Mouse (Mus musculus) hematopoietic stem cell, adult 5-6 weeks (primary cell): ENCODE data around the gene Nsa2. TPM values are rescaled to one million over a fixed set of nuclear protein-coding genes. Genes with fewer than 3 reads are reported as not detected.
"Not testable (repeated sequence)": the region's sequence is repeated elsewhere in the genome, so short reads cannot be mapped to it uniquely, and the experiment has no call there.

Experiments
- ATAC-seq, 2 experiments: fragments of 125-278 bp in 1 of 2; replicated peaks in 1 of 2; 2 replicates each; pipeline ENCODE4 v1.8.0; 2016 to 2017; ENCODE audit warnings: inconsistent platforms in 2 of 2, mild to moderate bottlenecking in 2 of 2, moderate number of reproducible peaks in 2 of 2, low read depth in 1 of 2, moderate TSS enrichment in 1 of 2; ENCODE audit not compliant: low FRiP score in 2 of 2, poor library complexity in 2 of 2, severe bottlenecking in 2 of 2, insufficient read depth in 1 of 2, low TSS enrichment in 1 of 2
- total RNA-seq: library from RNA; stranded (forward); fragments of 172-1452, 232-1000 nt; gene quantifications from 2 replicates; pipeline ENCODE4 v1.2.3, GENCODE M21; 2017

Nsa2 gene
- 364 and 398 TPM in 2 replicates for total RNA-seq

DNA sequence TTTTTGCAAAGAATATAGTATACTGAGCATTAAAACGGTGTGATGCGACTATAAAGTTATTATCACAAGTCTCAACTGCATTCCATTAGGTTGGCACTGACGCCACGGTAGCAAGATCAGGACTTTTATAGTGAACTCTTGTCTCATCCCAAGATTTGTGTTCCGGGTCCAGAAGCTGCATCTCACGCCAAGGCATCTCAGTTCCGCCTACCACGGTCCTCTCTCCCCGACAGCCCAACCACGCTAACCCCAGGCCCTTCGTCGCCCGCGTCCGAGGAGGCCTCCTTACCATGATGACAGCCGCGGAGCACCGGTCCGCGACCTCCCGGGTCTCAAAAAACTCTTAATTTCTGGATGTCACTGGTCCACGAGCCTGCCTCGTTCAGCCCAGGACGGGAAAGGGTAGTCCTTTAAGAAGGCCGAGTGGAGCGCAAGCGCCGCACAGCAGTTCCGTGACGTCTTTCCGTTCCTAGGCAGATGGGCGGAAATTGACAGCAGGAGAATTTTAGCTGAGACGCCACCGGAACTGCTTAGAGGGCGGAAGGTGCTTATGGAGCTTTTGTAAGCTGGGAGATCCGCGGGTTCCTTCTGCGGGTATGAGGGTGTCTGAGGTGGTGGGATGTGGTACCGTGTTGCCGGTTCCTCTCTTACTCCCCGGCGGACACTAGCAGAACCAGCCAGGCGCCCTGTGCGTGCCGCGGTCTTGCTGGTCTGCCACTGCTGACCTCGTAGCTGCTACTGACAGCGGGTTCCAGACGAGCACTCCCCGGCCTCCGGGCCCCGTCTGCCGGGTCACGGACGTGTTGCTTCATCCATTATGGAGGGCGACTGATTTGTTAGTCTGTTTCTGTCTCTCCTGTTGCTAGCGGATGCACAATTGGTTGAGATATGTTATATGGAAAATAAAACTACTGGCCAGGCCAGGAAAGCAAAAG is at the start of gene Nsa2, which contains the start of gene Gfm2:
Gene Nsa2 (minus strand): TSS at position 472 of the 935 bp plus-strand sequence.
Gene Gfm2 (plus strand): TSS at position 472 of the 935 bp plus-strand sequence.
- ATAC-seq = peak; percentile 99 to 100

GRCm38 (mm10) chr13:97186346-97186745 is 48.6 kb upstream of the Nsa2 start:
- no peak for ATAC-seq

- ATAC-seq = no peak
Measured at GRCm38 (mm10) chr13:97184656-97185055, 46.9 kb upstream of the Nsa2 start.

- no peak for ATAC-seq
Measured at GRCm38 (mm10) chr13:97184168-97184567, 46.4 kb upstream of the Nsa2 start.

DNA sequence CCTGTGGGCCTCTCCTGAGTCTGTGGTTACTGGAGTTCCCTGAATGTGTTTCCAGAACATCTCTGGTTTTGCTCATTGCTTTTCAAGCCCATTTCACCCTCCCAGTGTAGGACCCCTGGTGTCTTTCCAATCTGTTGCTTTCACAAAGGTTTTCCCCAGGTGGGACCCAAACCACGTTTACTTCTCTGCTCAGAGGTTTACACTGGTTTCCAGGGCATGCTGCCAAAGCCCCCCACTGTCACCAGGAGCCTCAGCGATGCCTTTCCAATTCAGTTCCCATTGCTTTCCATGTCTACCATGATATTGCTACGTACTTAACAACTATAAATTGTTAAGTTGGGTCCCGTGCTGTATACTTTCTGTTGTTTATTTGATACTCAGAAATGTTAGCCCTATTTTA is 45.1 kb upstream of the Nsa2 start:
- ATAC-seq = no peak

GRCm38 (mm10) chr13:97180113-97180828 is 42.5 kb upstream of the Nsa2 start:
- no peak for ATAC-seq

DNA sequence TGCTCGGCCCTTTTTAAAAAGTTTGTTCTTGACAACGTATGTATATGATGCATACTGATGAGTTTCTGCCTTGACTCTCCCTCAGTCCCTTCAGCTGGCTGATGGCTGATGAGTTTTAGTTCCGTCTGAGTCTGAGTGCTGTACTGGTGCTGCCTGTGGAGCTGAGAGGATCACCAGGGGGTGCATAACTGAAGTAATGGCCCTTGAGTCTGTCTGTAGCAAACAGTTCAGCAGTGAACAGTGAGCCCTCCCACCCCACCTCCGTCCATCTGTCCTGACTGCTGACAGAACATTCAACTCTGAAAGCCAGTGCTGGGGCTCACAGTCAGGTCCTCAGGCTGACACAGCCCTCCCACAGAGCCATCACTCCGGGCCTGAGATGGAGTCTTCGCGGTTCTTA is 41.2 kb upstream of the Nsa2 start:
- ATAC-seq = no peak

DNA sequence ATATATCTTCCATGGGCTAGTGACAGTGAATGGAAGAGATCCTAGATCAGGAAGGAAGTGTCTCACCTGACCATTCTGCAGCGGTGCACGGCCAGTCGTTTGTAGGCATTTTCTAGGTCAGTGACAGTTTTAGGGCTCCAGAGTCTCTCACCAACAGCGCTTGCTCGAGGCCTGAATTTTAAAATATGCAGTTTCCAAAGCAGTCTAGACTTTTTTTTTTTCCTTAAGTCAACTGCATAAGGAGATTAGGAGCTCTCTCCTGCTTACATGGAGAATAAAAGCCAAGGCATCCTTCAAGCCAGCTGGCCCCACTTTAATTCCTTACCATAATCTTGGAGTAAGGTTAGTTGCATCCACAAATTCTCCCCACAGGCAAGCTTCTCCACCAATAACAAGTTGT is 39.0 kb upstream of the Nsa2 start:
- ATAC-seq = no peak

GRCm38 (mm10) chr13:97175520-97176264 is 38.0 kb upstream of the Nsa2 start:
- ATAC-seq = no peak

GRCm38 (mm10) chr13:97145834-97146233 is 8.1 kb upstream of the Nsa2 start:
- ATAC-seq = peak; percentile 62 to 72; a peak in 3 of 4 replicates

DNA sequence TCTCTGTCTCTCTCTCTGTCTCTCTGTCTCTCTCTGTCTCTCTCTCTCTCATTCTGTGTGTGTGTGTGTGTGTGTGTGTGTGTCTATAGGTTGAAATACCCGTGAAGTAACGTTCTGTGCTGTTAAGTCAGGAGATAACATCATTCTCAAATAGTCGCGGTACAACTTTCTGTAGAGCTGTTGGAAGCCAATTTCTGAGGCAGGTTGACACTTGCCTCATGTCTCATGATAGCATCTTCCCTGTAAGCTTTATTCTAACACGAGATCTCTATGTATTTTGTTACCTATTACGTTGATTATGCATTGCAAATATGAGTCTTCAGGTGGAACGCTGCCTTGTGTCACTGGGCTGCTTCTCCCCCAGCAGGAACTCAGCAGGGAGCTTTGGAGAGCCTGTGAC is 4.6 kb upstream of the Nsa2 start:
- ATAC-seq = no peak

GRCm38 (mm10) chr13:97138404-97138931 is 731 bp upstream of the Nsa2 start:
- not testable (repeated sequence) for ATAC-seq

GRCm38 (mm10) chr13:97130413-97130812 is 7.3 kb downstream of the Nsa2 start:
- 0 out of 4 replicates have a peak, but pooled peaks of 1 of the 2 experiments have one; percentile 17 for ATAC-seq

DNA sequence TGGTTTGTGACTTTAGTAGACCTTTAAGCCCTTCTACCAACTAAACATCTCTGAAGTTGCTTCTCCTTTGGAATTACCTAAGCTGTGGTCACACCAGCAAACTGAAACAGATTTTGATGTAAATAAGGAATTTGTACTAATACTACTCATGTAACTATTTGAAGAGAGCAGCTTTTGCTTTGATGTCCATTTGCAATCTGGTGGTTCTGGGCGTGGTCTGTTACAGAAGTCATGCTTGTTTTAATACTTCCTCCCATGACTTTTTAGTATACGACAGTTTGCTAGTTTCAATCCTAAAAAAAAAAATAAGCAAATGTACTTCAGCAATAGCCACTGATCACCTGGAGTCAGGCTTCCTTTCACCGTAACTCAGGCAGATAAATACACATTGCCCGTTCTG is 8.1 kb downstream of the Nsa2 start:
- not testable (repeated sequence) for ATAC-seq

GRCm38 (mm10) chr13:97121341-97121740 is 16.4 kb downstream of the Nsa2 start:
- ATAC-seq = no peak

DNA sequence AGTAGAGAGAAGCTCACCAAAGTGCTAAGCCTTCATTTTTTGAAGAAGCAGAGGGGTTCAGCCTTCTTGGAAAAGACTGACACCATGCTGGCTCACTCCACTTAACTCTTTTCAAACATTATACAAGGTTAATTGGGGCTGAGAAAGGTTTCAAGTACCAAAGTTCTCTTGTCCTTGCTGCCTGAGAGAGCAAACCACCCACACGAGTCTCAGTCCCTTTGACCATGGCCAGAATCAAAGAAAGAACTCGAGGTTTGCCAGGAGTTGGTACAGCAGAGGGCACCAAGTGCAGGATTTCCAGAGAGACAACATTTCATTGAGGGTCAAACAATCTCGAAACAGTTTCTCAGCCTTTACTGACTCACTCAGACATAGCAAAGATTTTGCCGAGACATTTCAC is 28.7 kb downstream of the Nsa2 start:
- ATAC-seq = no peak

- not testable (repeated sequence) for ATAC-seq
Measured at GRCm38 (mm10) chr13:97107721-97108120, 30.0 kb downstream of the Nsa2 start.
